Mouse (Mus musculus) fat pad, adult 2 months (tissue): Measurements from ENCODE around the gene Atg13.
"Not testable (repeated sequence)": the region's sequence is repeated elsewhere in the genome, so short reads cannot be mapped to it uniquely, and the experiment has no call there.

ENCODE experiments used
- DNase-seq: peaks from one replicate; pipeline ENCODE4 v3.0.0-alpha.2; 2011; ENCODE audit warnings: low read depth, low spot score; ENCODE audit errors: extremely low read depth

The Atg13 gene

DNA sequence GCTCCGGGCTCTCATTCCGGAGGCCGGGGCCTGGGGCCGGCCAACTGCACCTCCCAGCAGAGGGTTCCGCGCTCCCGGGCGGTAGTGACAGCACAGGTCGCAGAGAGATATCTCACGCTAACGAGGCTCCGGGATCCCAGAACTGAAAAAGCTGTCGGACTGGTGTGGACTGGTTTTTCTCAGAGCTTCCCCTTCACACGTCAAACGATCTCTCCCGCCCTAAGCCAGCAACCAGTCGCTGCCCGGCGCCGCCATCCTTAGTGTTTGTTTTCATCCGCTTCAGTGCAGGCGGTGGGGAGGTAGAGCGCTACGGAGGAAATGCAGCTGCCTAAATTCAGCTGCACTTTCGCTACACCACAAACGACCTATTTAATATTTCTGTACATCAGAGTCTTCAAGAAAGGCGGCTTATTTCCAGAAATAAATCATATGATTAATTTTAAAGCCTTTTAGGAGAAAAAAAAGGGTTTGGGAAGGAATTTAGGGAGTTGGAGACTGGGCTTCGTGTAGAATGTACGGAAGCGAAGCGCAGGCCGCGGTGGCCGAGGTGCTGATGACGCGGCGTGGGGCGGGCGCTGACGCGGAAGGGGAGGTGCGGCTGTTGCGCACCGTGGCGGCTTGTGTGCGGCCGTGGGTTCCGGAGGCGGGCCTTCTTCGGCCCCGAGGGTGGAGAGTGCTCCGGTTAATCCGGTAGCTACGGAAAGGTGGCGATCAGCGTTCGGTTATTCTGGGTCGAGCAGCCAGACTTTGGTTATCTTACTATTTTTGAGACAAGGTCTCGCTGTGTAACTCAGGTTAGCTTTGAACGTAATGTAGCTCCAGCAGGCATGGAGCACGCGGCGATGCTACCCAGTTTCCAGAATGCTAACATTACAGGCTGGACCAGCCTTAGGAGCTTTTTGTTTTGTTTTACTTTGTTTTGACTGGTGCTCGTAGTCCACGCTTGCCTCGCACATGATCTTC, at the start of gene Atg13, which contains the start of gene Harbi1:
Atg13 (minus strand) TSS at position 305 of the 963 bp plus-strand sequence.
Harbi1 (plus strand) TSS at position 581 of the 963 bp plus-strand sequence.
- no peak for DNase-seq

DNA sequence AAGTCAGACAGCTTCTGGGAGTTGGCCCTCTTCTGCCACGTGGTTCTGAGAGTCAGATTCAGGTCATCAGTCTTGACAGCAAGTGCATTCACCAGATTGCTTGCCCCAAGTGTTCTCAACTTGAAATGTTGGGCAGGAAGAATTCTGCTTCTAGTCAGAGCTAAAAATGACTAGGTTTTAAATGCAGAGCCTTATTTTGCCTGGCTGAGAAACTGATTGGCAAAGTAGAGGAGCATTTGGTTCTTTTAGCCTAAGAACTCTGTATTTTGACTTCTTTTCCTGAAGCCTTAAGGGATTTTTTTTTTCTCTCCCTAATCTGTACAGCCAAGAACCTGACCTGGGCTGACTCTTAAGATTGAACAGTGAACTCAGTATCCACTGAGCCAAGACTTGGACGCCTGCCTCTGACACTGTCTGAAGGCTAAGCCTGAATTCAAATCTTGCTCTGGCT, 39.5 kb upstream of the Atg13 start:
- no peak for DNase-seq

DNA sequence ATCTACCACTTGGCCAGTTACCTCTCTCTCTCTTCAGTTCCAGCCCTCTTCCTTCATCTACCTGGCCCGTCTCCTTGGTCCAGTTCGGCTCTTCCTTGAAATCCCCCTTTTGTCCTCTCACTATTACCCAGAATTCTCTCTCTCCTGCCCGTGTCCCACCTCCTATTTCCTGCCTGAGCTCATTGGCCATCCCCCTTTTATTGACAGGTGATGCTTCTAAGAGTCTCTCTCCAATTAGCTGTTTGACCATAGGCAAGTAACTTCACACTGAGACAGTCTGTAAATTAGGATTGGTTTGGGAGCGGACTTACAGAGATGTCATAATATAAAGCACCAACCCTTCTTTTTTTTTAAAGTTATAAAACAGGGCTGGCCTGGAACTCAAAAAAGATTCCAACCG, 34.3 kb upstream of the Atg13 start:
- no peak for DNase-seq

DNA sequence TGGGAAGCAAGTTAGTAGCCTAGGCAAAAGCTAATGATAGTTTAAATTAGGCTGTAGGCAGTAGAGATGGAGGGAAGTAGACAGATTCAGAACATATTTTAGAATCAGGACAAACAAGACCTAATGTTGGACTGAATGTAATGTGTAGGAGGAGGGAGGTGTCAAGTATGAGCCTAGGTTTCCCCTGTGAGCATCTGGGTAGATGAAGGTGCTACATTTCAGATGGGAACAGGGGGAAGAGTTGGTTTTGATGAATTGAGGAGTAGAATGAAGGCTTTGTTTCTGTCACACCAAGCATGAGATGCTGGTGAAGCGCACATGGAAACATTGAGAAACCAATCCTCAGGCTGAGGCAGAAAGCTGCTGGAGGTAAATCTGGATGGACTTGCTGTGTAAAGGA, 29.2 kb upstream of the Atg13 start:
- DNase-seq = no peak

DNA sequence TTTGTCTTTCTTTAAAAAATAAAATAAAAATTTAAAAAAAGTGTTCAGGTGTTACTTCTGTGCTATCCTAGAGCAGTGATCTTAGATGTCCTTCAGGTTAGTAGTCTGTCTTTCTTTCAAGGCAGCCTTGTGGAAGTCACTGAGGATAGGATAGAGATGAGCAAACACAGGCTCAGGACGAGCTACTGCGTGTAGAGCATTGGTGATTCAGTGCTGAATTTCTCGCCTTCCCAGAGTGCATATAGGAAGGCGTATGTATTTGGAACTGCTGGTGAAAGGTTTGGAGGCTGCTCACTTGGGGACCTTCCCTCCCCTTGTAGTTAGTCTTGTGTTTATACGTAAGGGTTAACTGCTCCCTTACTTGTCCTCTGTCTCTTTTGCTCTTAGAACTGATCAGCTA, 24.8 kb upstream of the Atg13 start:
- no peak for DNase-seq

DNA sequence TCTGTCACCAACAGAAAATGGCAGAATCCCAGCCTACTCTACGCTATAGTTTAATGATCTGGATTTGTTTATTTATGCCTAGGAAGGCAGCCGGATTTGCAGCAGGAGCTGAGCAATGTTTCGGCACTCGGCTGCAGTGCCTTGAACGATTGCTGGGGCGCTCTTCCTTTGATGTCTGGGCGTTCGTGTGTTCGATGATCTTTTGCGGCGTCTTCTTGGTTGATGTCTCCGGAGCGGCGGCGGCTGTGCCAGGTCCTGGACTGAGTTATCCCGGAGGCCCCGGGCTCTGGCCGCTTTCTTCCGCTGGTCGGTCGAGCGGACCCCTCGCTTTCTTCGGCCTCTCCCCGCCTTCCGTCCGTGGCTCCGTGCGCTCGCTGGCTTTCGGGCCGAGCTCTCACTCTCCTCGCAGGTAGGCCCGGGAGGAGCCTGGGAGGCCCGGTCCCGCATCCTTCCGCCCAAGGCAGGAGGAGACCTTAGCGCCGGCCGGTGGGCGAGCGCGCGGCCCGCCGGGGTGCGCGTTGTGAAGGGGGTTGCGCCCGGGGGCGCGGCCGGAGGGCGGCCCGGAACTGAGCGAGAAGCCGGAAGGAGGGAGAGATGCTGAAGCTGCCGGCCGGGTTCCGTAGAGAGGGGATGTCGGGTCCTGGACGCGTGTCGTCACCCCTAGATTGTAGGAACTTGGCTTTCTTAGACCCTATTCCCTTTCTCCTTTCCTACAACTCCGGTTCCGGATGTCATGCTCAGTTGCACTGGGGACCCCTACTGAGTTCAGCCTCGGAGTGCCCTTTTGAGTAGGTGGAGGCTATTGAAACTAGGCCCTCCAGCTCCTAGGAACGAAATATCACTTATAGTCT, 19.8 kb upstream of the Atg13 start, which contains the start of gene Ambra1:
Ambra1 (plus strand) TSS at position 164 of the 851 bp plus-strand sequence.
- no peak for DNase-seq

DNA sequence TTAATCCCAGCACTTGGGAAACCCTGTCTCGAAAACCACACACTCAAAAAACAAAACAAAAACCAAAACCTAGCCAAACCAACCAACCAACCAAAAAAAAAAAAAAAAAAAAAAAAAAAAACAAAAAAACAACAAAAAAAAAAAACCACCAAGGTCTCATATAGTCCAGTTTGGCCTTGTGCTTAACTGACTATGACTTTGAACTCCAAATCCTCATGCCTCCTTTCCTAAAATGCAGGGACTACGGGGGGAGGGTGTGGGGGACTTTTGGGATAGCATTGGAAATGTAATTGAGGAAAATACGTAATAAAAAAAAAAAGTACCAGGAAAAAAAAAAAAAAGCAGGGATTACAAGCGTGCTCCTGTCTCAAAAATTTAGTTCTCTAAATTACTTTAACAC, 19.2 kb upstream of the Atg13 start:
- no peak for DNase-seq

DNA sequence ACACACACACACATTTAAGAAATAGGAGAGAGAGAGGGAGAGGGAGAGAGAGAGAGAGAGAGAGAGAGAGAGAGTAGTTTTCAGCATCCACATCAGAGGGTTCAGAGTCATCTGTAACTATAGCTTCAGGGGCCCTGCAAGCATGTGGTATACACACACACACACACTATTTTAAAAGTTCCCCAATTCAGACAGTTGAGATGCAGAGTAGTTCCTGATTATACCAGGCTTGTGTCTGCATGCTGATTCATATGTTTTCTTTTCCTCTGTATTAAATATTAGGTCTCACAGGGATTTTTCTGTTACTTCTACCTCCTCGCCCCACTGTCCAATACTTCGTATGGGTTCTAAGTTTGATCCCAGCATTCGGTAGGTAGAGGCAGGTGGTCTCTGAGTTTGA, 16.6 kb upstream of the Atg13 start:
- no peak for DNase-seq

DNA sequence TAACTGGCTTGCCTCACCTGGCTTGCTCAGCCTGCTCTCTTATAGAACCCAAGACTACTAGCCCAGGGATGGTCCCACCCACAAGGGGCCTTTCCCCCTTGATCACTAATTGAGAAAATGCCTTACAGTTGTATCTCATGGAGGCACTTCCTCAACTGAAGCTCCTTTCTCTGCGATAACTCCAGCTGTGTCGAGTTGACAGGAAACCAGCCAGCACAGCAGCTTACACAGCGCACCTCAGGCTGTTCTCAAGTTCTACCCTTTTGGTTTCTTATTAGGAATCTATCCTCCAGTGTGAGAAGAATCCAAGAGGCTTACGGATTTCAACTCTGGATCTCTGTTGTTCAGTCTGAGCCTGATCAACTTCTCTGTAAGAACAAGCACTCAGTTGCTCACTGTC, 15.1 kb upstream of the Atg13 start:
- DNase-seq = not testable (repeated sequence)

DNA sequence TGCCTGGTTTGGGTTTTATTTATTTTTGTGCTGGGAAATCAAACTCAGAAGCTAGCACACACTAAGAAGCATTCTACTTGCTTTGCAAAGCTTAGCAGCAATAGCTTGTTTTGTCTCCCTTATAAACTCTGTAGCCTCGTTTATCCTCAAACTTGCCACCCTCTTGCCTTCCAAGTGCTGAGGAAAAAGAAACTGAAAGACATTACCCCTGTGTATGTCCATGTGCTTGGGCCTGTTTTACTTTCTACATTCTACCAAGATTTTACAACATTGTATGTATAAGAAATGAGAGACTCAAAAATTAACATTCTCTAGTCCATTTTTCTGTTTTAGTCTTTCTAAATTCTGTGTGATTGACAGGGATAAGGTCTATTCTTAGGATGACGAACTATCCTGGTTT, 14.3 kb upstream of the Atg13 start:
- no peak for DNase-seq

DNA sequence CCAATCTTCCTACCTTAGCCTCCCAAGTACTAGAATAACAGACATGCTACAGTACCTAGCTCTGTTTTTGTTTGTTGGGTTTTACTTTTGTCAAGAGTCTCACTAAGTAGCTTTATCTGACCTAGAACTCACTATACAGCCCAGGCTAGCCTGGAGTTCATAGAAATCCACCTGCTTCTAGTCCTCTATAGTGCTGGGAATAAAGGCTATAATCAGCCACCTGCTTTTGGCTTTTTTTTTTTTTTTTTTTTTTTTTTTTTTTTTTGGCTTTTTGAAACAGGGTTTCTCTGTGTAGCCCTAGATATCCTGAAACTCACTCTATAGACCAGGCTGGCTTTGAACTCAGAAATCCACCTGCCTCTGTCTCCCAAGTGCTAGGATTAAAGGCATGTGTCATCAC, 13.6 kb upstream of the Atg13 start:
- DNase-seq = no peak

DNA sequence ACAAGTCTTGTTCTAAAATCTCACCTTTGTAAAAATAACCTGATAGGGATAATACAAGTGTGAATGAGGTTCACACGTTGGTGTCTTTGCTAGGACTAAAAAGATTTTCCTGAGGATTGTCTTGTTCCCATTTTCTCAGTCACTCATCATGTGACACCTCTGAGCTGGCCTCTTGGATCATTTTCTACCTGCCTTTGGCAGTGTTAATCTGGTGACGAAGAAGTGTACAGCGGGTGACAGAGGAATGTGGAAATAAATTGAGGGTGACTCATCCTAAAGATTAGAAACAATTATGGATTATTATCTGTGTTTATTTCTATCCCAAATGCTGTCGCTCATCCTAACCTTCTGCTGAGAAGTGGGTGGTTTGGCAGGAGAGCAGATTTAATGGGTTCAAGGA, 13.0 kb upstream of the Atg13 start:
- DNase-seq = no peak

DNA sequence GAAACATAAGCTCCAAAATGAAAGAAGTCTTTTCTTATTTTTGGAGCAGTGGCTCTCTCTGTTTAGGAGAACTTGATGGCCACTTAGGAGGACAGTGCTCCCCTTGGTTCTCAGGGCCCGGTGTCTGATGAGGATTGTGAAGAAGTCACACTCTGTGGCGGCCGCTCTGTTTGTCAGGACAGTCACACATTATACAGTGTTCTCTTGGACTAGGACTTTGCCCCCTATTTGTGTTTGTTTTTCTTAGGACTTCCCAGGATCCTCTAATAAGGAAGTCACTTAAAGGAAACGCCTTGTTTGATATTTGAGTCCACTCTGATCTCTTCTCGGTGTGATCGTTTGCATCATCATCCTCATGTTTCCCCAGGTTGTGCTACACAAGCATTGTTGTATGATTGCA, 7.9 kb upstream of the Atg13 start:
- no peak for DNase-seq

DNA sequence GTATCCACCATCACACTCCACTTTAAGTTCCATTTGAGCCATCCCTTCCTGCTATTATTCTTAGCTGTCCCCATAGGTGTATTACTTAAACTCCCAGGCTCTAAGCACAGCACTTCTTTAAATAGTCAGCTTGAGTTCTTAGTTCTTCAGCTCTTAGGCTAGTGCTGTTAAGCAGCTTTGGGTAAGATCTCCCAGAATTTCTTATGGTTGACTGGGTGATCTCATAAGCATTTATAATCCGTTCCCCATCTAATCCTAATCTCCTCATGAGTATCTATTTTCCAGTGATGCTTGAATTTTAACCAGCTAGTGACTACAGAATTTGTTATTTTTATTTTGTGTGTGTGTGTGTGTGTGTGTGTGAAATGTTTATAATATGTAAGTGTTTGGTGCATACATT, 4.5 kb upstream of the Atg13 start:
- DNase-seq = no peak

DNA sequence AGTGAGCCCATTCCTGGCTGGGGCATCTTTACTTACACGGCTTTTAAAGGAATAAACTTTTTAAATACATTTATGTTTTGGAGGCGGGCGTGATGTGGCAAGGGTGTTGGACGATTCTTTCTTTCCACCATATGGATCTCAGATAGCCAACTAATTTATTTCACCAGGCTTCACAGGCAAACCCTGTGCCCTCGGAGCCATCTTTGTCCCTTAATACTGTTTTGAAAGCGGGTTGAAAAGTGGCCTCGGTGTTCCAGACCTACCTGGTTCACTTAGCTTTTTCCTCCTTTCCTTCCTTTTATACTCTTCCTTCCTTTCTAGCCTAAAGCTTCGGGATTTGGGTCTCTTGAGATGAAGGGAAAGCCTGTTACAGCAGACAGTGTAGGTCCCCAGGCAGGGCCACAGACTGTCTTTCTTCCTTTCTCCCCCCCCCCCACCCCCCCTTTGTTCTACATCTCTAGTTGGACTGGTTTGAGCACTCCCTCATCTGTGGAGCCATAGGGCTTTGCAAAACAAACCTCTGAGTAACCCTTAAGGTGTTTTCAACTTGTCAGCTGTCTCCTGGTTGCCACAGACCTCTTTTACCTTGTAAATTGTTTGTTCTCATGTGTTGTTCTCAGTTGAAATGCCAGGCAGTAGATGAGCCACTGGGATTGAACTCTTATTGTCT, 1.0 kb upstream of the Atg13 start:
- no peak for DNase-seq

DNA sequence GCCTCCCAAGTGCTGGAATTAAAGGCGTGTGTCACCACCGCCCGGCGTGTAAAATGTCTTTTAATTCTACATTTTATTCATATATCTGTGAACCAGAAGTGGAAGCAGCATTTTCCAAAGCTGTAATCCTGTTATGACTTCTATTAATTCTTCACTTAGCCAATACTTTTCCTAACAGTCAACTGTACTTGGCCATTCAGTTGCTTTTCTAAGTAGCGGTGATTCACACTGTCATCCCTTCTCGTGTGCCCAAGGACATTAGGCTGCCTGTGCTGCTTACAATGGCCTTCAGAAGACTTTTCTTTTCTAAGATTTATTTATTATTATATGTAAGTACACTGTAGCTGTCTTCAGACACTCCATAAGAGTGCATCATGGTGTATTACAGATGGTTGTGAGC, 2.0 kb downstream of the Atg13 start:
- no peak for DNase-seq

DNA sequence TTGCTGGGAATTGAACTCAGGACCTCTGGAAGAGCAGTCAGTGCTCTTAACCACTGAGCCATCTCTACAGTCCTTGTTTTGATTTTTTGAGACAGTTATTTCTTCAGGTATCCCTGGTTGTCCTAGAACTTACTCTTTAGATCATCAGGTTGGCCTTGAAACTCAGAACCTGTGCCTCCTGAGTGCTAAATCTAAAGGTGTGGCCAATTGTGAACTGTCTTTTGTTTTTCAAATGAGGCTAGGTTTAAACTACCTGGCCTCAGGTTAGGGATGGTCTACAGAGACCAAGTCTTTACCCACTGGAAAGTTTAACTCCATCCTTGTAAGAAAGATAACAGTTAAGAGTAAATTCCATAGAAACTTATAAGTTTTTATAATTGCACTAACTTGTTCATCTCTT, 3.9 kb downstream of the Atg13 start:
- DNase-seq = no peak

DNA sequence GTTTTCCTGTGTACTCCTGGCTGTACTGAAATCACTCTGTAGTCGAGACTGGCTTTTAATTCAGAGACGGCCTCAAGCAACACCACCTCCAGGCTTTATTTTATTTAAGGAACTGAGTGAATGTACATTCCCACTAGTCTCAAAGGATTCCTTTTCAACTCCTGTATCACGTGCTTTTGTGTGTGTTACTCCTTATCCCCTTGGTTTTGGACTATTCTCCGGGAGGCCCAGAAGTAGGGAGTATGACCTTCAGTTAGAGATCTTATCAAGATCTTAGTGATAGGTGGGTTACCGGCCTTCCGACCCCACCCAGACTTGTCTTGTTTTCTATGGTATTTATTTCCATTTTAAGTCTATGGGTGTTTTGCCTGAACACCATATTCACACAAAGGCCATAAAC, 4.6 kb downstream of the Atg13 start:
- no peak for DNase-seq

DNA sequence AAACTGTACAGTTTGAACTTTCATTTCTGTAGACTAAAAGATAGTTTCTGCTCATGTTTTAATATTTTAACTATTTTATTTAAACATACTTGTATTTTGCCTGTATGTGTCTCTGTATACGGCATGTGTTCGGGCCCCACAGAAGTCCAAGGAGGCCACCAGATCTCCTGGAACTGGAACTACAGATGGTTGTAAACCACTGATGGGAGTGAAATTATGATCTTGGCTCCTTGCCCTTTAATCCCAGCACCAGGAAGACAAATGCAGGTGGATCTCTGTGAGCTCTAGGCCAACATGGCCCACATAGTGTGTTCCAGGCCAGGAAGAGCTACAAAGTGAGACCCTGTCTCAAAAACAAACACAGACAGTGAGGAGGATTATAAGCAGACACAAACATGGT, 9.0 kb downstream of the Atg13 start:
- no peak for DNase-seq

DNA sequence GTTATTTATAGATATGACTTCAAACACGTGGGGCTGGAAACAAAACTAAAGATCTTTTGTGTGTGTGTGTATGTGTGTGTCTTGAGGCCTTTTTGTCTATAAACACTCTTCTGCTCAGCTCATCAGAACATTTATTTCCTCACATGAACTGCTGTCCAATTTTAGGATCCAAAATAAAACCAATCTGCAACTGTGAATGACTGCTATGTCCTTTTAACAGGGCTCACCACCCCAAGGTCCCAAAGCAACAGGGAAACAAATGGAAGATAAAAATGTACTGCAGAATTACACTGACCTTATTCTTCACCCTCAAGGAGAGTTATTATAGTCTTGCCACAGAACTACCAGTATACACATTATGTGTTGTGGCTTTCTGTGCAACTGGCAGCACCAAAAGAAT, 11.2 kb downstream of the Atg13 start:
- DNase-seq = no peak

DNA sequence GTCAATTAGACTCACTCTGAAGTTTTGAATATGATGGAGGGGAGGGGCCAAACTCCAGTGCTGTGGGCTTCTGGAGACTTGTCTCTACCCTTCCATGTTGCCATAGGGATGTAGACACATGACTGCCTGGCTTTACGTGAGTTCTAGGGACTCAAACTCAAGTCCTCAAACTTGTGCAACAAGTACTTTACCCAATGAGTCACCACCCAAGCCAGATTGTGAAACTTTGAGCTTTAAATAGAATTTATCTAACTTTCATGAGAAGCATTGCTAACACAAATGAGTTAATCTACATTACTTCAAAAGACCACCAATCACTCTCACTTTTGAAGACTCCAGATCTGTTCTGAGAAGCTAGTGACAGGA, 14.2 kb downstream of the Atg13 start:
- no peak for DNase-seq
